Mouse (Mus musculus): ENCODE measurements around the gene Inpp5d. TPM values are rescaled to one million over a fixed set of nuclear protein-coding genes. Genes with fewer than 3 reads are reported as not detected.
A peak's percentile ranks its signal among the peaks of the same experiment; 100 is the strongest.

The Inpp5d gene
- polyA plus RNA-seq, 1 experiment from 2014 or later = 4.4 TPM

GRCm38 (mm10) chr1:87601801-87602200 is 18.3 kb upstream of the Inpp5d start:
- no peak overlapping the region for H3K27ac ChIP-seq
- H3K36me3 ChIP-seq = no peaks in the 10 kb centered on the region
- H3K4me3 ChIP-seq = no peak overlapping the region
- no peaks in the 10 kb centered on the region for H3K9me3 ChIP-seq (replicated peaks)
- ATAC-seq (replicated peaks; ENCODE audit: insufficient number of reproducible peaks, insufficient read depth, low FRiP score, low read depth) = no peak
- no peak overlapping the region for H3K9ac ChIP-seq
- no peak overlapping the region for H3K4me2 ChIP-seq
- WGBS = 57% methylated on average over 2 of the region's 2 CpGs
- H3K4me1 ChIP-seq (replicated peaks) = no peaks in the 10 kb centered on the region
- H3K27me3 ChIP-seq = no peaks in the 10 kb centered on the region

GRCm38 (mm10) chr1:87603389-87603788 is 16.7 kb upstream of the Inpp5d start:
- H3K9ac ChIP-seq = no peak overlapping the region
- H3K4me2 ChIP-seq = no peak overlapping the region
- H3K4me1 ChIP-seq (replicated peaks) = no peaks in the 10 kb centered on the region
- H3K36me3 ChIP-seq = no peaks in the 10 kb centered on the region
- H3K27ac ChIP-seq = no peak overlapping the region
- no peaks in the 10 kb centered on the region for H3K27me3 ChIP-seq
- WGBS = 82% methylated on average over 5 of the region's 5 CpGs
- no peaks in the 10 kb centered on the region for H3K9me3 ChIP-seq (replicated peaks)
- H3K4me3 ChIP-seq = no peak overlapping the region
- no peak for ATAC-seq (replicated peaks; ENCODE audit: insufficient number of reproducible peaks, insufficient read depth, low FRiP score, low read depth)

GRCm38 (mm10) chr1:87605296-87605695 is 14.8 kb upstream of the Inpp5d start:
- H3K4me3 ChIP-seq = no peak overlapping the region
- no peak overlapping the region for H3K27ac ChIP-seq
- H3K9ac ChIP-seq = no peak overlapping the region
- H3K27me3 ChIP-seq = 0 out of 2 replicates have a peak, but pooled peaks cover 4% of the 10 kb centered on the region
- 83% methylated on average over 2 of the region's 2 CpGs for WGBS
- no peaks in the 10 kb centered on the region for H3K36me3 ChIP-seq
- H3K4me2 ChIP-seq = no peak overlapping the region
- no peaks in the 10 kb centered on the region for H3K4me1 ChIP-seq (replicated peaks)
- no peaks in the 10 kb centered on the region for H3K9me3 ChIP-seq (replicated peaks)
- no peak for ATAC-seq (replicated peaks; ENCODE audit: insufficient number of reproducible peaks, insufficient read depth, low FRiP score, low read depth)

- no peak overlapping the region for H3K9ac ChIP-seq
- H3K27me3 ChIP-seq = 0 out of 2 replicates have a peak, but pooled peaks cover 4% of the 10 kb centered on the region
- H3K27ac ChIP-seq = no peak overlapping the region
- ATAC-seq (replicated peaks; ENCODE audit: insufficient number of reproducible peaks, insufficient read depth, low FRiP score, low read depth) = no peak
- H3K9me3 ChIP-seq (replicated peaks) = no peaks in the 10 kb centered on the region
- WGBS = 65% methylated on average over 21 of the region's 21 CpGs
- H3K36me3 ChIP-seq = no peaks in the 10 kb centered on the region
- no peak overlapping the region for H3K4me2 ChIP-seq
- H3K4me3 ChIP-seq = no peak overlapping the region
- no peaks in the 10 kb centered on the region for H3K4me1 ChIP-seq (replicated peaks)
Observed at GRCm38 (mm10) chr1:87607385-87608091, 12.6 kb upstream of the Inpp5d start.

GRCm38 (mm10) chr1:87608416-87609046 is 11.6 kb upstream of the Inpp5d start:
- H3K9me3 ChIP-seq (replicated peaks) = no peaks in the 10 kb centered on the region
- H3K36me3 ChIP-seq = no peaks in the 10 kb centered on the region
- no peak overlapping the region for H3K4me2 ChIP-seq
- no peak overlapping the region for H3K4me3 ChIP-seq
- no peak for ATAC-seq (replicated peaks; ENCODE audit: insufficient number of reproducible peaks, insufficient read depth, low FRiP score, low read depth)
- H3K27ac ChIP-seq = no peak overlapping the region
- H3K9ac ChIP-seq = no peak overlapping the region
- H3K27me3 ChIP-seq = 0 out of 2 replicates have a peak, but pooled peaks cover 4% of the 10 kb centered on the region
- WGBS = 32% methylated on average over 7 of the region's 7 CpGs
- no peaks in the 10 kb centered on the region for H3K4me1 ChIP-seq (replicated peaks)

GRCm38 (mm10) chr1:87614576-87615295 is 5.4 kb upstream of the Inpp5d start:
- Histone ChIP-seq H3K4me3 (no peak overlapping the region), H3K36me3 (no peaks in the 10 kb centered on the region), H3K9ac (no peak overlapping the region), H3K27me3 (no peaks in the 10 kb centered on the region), H3K27ac (no peak overlapping the region), H3K9me3 (replicated peaks) (no peaks in the 10 kb centered on the region), H3K4me2 (no peak overlapping the region), H3K4me1 (replicated peaks) (no peaks in the 10 kb centered on the region)
- ATAC-seq (replicated peaks; ENCODE audit: insufficient number of reproducible peaks, insufficient read depth, low FRiP score, low read depth) = no peak
- 86% methylated on average over 2 of the region's 2 CpGs for WGBS

GRCm38 (mm10) chr1:87620693-87621092 is 581 bp downstream of the Inpp5d start:
- Histone ChIP-seq H3K9me3 (replicated peaks) (no peaks in the 10 kb centered on the region), H3K4me2 (peak overlapping the region; percentile 56), H3K9ac (peak overlapping the region; percentile 25; the same call in 1 of the 2 replicates), H3K27me3 (no peaks in the 10 kb centered on the region), H3K4me3 (peak overlapping the region; percentile 48), H3K36me3 (no peaks in the 10 kb centered on the region), H3K4me1 (replicated peaks) (peaks cover 8% of the 10 kb centered on the region), H3K27ac (peak overlapping the region; percentile 63)
- 68% methylated on average over 6 of the region's 6 CpGs for WGBS
- ATAC-seq (replicated peaks; ENCODE audit: insufficient number of reproducible peaks, insufficient read depth, low FRiP score, low read depth) = 0 out of 2 replicates have a peak, but pooled peaks have one; percentile 24

- Histone ChIP-seq H3K9me3 (replicated peaks) (no peaks in the 10 kb centered on the region), H3K36me3 (no peaks in the 10 kb centered on the region), H3K27ac (peak overlapping the region; percentile 63; the same call in 1 of the 2 replicates), H3K27me3 (no peaks in the 10 kb centered on the region), H3K4me1 (replicated peaks) (peaks cover 8% of the 10 kb centered on the region), H3K9ac (no peak overlapping the region), H3K4me3 (peak overlapping the region; percentile 48), H3K4me2 (peak overlapping the region; percentile 56)
- peak; percentile 47; the same call in 1 of the 2 replicates for ATAC-seq (replicated peaks; ENCODE audit: insufficient number of reproducible peaks, insufficient read depth, low FRiP score, low read depth)
- 67% methylated on average over 9 of the region's 9 CpGs for WGBS
Observed at GRCm38 (mm10) chr1:87621146-87621857, 1.2 kb downstream of the Inpp5d start.

- Histone ChIP-seq H3K9me3 (replicated peaks) (no peaks in the 10 kb centered on the region), H3K4me1 (replicated peaks) (peaks cover 12% of the 10 kb centered on the region), H3K27me3 (no peaks in the 10 kb centered on the region), H3K4me3 (peak overlapping the region; percentile 48), H3K36me3 (no peaks in the 10 kb centered on the region), H3K27ac (no peak overlapping the region), H3K9ac (no peak overlapping the region), H3K4me2 (peak overlapping the region; percentile 56)
- no peak for ATAC-seq (replicated peaks; ENCODE audit: insufficient number of reproducible peaks, insufficient read depth, low FRiP score, low read depth)
- WGBS = 58% methylated on average over 3 of the region's 3 CpGs
Observed at GRCm38 (mm10) chr1:87621858-87622279, 1.8 kb downstream of the Inpp5d start.

- Histone ChIP-seq H3K27ac (no peak overlapping the region), H3K4me1 (replicated peaks) (peaks cover 14% of the 10 kb centered on the region), H3K27me3 (no peaks in the 10 kb centered on the region), H3K4me3 (no peak overlapping the region), H3K36me3 (no peaks in the 10 kb centered on the region), H3K4me2 (no peak overlapping the region), H3K9me3 (replicated peaks) (no peaks in the 10 kb centered on the region), H3K9ac (no peak overlapping the region)
- WGBS = 19% methylated on average over 1 of the region's 1 CpGs
- no peak for ATAC-seq (replicated peaks; ENCODE audit: insufficient number of reproducible peaks, insufficient read depth, low FRiP score, low read depth)
Observed at GRCm38 (mm10) chr1:87623977-87624666, 4.0 kb downstream of the Inpp5d start.
